Mouse (Mus musculus) liver, embryonic 14.5 days (tissue): ENCODE results near the gene Plekhm2.

Experiments used
- CTCF ChIP-seq: IDR thresholded peaks from 2 replicates; pipeline ENCODE4 v1.5.1; 2016; ENCODE audit warnings: antibody characterized with exemption, low read depth, control low read depth
- EP300 ChIP-seq: IDR thresholded peaks from 2 replicates; pipeline ENCODE4 v1.6.1; 2016; ENCODE audit warnings: antibody characterized with exemption, low read depth

DNA sequence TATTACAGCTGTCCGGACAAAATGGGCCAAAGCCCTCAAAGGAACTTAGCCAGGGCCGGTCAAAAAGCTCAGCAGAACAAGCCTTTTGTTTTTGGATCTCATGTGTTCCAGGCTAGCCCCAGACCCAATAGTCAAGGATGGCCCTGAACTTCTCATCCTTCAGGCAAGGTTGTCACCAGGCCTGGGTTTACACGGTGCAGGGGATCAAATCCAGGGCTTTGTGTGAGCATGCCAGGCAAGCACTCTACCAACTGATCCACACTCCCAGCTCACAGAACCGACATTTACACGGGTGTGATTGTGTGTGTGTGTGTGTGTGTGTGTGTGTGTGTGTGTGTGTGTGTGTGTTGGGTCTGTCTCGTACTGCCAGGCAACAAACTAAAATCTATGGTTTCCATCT lies 47.9 kb downstream of the Plekhm2 start:
- no peak for TF ChIP-seq CTCF
- no peak for TF ChIP-seq EP300
